8 mouse cellular contexts compared by ENCODE assay signal in genomic region chr5:112886687-112887491, GRCm38 (mm10). TPM values are rescaled to one million over a fixed set of nuclear protein-coding genes. Genes with fewer than 3 reads are reported as not detected.
DNase-seq lines count a peak whose midpoint lies in the region; TF ChIP-seq lines count a peak whose summit lies in the region.

No protein-coding gene starts in this region.

- no peak overlapping the region for H3K27ac ChIP-seq in thymus, adult 2 months (ENCODE audit: control insufficient read depth, insufficient read depth, low read length)

- H3K4me1 ChIP-seq in thymus, adult 2 months (replicated peaks; ENCODE audit: control insufficient read depth, insufficient read depth, low read length): no peaks in the 10 kb centered on the region

- no peak overlapping the region for H3K4me3 ChIP-seq in thymus, adult 2 months (ENCODE audit: control insufficient read depth, insufficient read depth, low read length)

- peak; percentile 55 for DNase-seq in layer of hippocampus, adult 11-12 months (ENCODE audit: low spot score)
- DNase-seq in layer of hippocampus, adult 9-10 months (ENCODE audit: low spot score): no peak
- peak; percentile 82 for DNase-seq in adrenal gland, postnatal 10 days
- DNase-seq in gastrocnemius, adult 18-20 months (ENCODE audit: low spot score): peak; percentile 87
- DNase-seq in heart, postnatal 36 days: peak; percentile 66 to 68
- peak; percentile 44 for DNase-seq in lung, postnatal 14 days
- no peak for DNase-seq in spleen, postnatal 10 days (ENCODE audit: low spot score in 2 of 2)
- no peak for DNase-seq in thymus, adult 2 months

- WGBS in thymus, adult 2 months: 85% methylated on average over 17 of the region's 17 CpGs

- no peak for TF ChIP-seq CTCF in thymus, adult 2 months (IDR thresholded peaks at IDR 0.05; ENCODE audit: borderline replicate concordance, control insufficient read depth, extremely low read depth, insufficient read depth, low read length, poor library complexity)

- TF ChIP-seq POLR2A in thymus, adult 2 months (IDR thresholded peaks at IDR 0.05; ENCODE audit: control insufficient read depth, extremely low read depth, insufficient read depth, low read length, poor library complexity): no peak

- no peaks in the 10 kb centered on the region for H3K36me3 ChIP-seq in thymus, adult 2 months (ENCODE audit: control insufficient read depth, insufficient read depth, low read length)

- no peaks in the 10 kb centered on the region for H3K27me3 ChIP-seq in thymus, adult 2 months (ENCODE audit: control insufficient read depth, insufficient read depth, low read length)

- intact Hi-C loops in heart, postnatal 36 days (cut with DNase I): no loop called here

RNA-seq across cellular contexts. Expression of gene Myo18b, which starts 9.3 kb away (rescaled TPM):
- total RNA-seq in adrenal gland, postnatal 10 days (2021): 10 to 100 TPM in 1 of 2 experiments, 1 to 10 TPM in 1; 6.4 to 20.1 TPM
- total RNA-seq in gastrocnemius, adult 18-20 months (2021): 100 to 1,000 TPM; 309 to 349 TPM
- total RNA-seq in heart, postnatal 36 days (2021): 100 to 1,000 TPM; 242 to 244 TPM
- 0.36 and 3.8 TPM in 2 replicates for polyA plus RNA-seq in thymus, adult 2 months (2012; rRNA removed)

Comparison
In these comparisons a context has a peak if more than half of its experiments do, and no peak if none do; other contexts are left out.
1. DNase-seq: peak in layer of hippocampus, adult 11-12 months (single experiment), adrenal gland, postnatal 10 days (single experiment), gastrocnemius, adult 18-20 months (single experiment), heart, postnatal 36 days (2 of 2) and lung, postnatal 14 days (single experiment); none in layer of hippocampus, adult 9-10 months (single experiment), spleen, postnatal 10 days (0 of 2) and thymus, adult 2 months (single experiment).
2. RNA of gene Myo18b, which starts 9.3 kb away (total RNA-seq): 309 to 349 TPM in gastrocnemius, adult 18-20 months and 242 to 244 TPM in heart, postnatal 36 days; 6.4 to 20.1 TPM in adrenal gland, postnatal 10 days; every median in the first group is over 10 times any median in the second.